Mouse (Mus musculus) forebrain, embryonic 14.5 days (tissue): Measurements from ENCODE around the gene E2f6. TPM values are rescaled to one million over a fixed set of nuclear protein-coding genes. Genes with fewer than 3 reads are reported as not detected.

Experiments
- ATAC-seq: fragments of 200-750 bp; cut with Nextera tagmentation; 2 replicates; pipeline ENCODE4 v1.8.0; 2017; ENCODE audit warnings: mild to moderate bottlenecking, moderate library complexity
- DNase-seq: peaks from one replicate; pipeline ENCODE4 v3.0.0-alpha.2; 2015; ENCODE audit warnings: low spot score
- H3K27ac ChIP-seq: fragments of 300-500 bp; sonication (generic); 2 replicates; pipeline ENCODE4 v1.5.1; 2014; ENCODE audit warnings: low read depth, mild to moderate bottlenecking, control low read depth, low read length, moderate library complexity
- H3K27me3 ChIP-seq: fragments of 300-500 bp; sonication (generic); replicated peaks from 2 replicates; pipeline ENCODE4 v1.6.1; 2014; ENCODE audit warnings: low read length, control low read depth, mixed read lengths; ENCODE audit not compliant: control insufficient read depth, insufficient read depth
- H3K36me3 ChIP-seq: fragments of 300-500 bp; sonication (generic); 2 replicates; pipeline ENCODE4 v1.6.1; 2014; ENCODE audit warnings: low read length, control low read depth; ENCODE audit not compliant: control insufficient read depth, insufficient read depth
- H3K4me1 ChIP-seq: fragments of 300-500 bp; sonication (generic); 2 replicates; pipeline ENCODE4 v1.6.1; 2014; ENCODE audit warnings: antibody characterized with exemption, low read length, control low read depth; ENCODE audit not compliant: control insufficient read depth, insufficient read depth
- H3K4me2 ChIP-seq: fragments of 300-500 bp; sonication (generic); 2 replicates; pipeline ENCODE4 v1.6.1; 2014; ENCODE audit warnings: mild to moderate bottlenecking, control low read depth, low read length
- H3K4me3 ChIP-seq: fragments of 300-500 bp; sonication (generic); 2 replicates; pipeline ENCODE4 v1.5.1; 2014; ENCODE audit warnings: low read depth, low read length, control low read depth
- H3K9ac ChIP-seq: fragments of 300-500 bp; sonication (generic); 2 replicates; pipeline ENCODE4 v1.6.1; 2014; ENCODE audit warnings: mild to moderate bottlenecking, low read length, control low read depth, moderate library complexity
- H3K9me3 ChIP-seq: fragments of 300-500 bp; sonication (generic); replicated peaks from 2 replicates; pipeline ENCODE4 v1.6.1; 2016; ENCODE audit warnings: low read length, control low read depth, mixed read lengths; ENCODE audit not compliant: control insufficient read depth
- WGBS: fragments of 180-500 bp; shearing (Covaris S2); extraction: QIAGEN DNeasy Blood & Tissue Kit; methylation state at CpG from one replicate; pipeline ENCODE4 v1.1.7; 2014; 5-methylcytosine and 5-hydroxymethylcytosine counted together
- polyA plus RNA-seq: library from polyadenylated mRNA; unstranded; fragments of >200 nt; fragmentation: Nextera tagmentation; extraction: Ambion mirVana; gene quantifications from 2 replicates; pipeline ENCODE4 v1.2.1, GENCODE M21; 2014

The E2f6 gene
- polyA plus RNA-seq, 1 experiment from 2014 or later: 36.4 TPM

GRCm38 (mm10) chr12:16860961-16861360, 50.2 kb downstream of the E2f6 start:
- H3K9me3 ChIP-seq: no peaks in the 10 kb centered on the region
- ATAC-seq: no peak

GRCm38 (mm10) chr12:16864477-16864876, 53.7 kb downstream of the E2f6 start:
- no peak for DNase-seq
- 87% methylated on average over 4 of the region's 4 CpGs for WGBS

More at GRCm38 (mm10) chr12:16860961-16861360, 50.2 kb downstream of the E2f6 start:
- DNase-seq: no peak
- Histone ChIP-seq H3K9ac (no peak overlapping the region), H3K4me2 (no peak overlapping the region), H3K36me3 (no peaks in the 10 kb centered on the region), H3K4me1 (peaks cover 1% of the 10 kb centered on the region; the same call in 1 of the 2 replicates), H3K27me3 (no peaks in the 10 kb centered on the region), H3K27ac (no peak overlapping the region), H3K4me3 (no peak overlapping the region)
- 71% methylated on average over 3 of the region's 3 CpGs for WGBS

GRCm38 (mm10) chr12:16865871-16866270, 55.1 kb downstream of the E2f6 start:
- no peaks in the 10 kb centered on the region for H3K36me3 ChIP-seq
- no peak overlapping the region for H3K27ac ChIP-seq
- H3K9ac ChIP-seq: no peak overlapping the region
- ATAC-seq (no peak), DNase-seq (no peak)
- H3K4me3 ChIP-seq: no peak overlapping the region
- no peaks in the 10 kb centered on the region for H3K27me3 ChIP-seq
- 85% methylated on average over 3 of the region's 3 CpGs for WGBS
- no peak overlapping the region for H3K4me2 ChIP-seq
- no peaks in the 10 kb centered on the region for H3K4me1 ChIP-seq
- no peaks in the 10 kb centered on the region for H3K9me3 ChIP-seq

More at GRCm38 (mm10) chr12:16864477-16864876, 53.7 kb downstream of the E2f6 start:
- no peaks in the 10 kb centered on the region for H3K4me1 ChIP-seq
- ATAC-seq: no peak
- H3K27me3 ChIP-seq: no peaks in the 10 kb centered on the region
- no peaks in the 10 kb centered on the region for H3K9me3 ChIP-seq
- no peaks in the 10 kb centered on the region for H3K36me3 ChIP-seq
- no peak overlapping the region for H3K27ac ChIP-seq
- no peak overlapping the region for H3K9ac ChIP-seq
- no peak overlapping the region for H3K4me2 ChIP-seq
- no peak overlapping the region for H3K4me3 ChIP-seq

GRCm38 (mm10) chr12:16866460-16866859, 55.7 kb downstream of the E2f6 start:
- ATAC-seq: no peak
- H3K9me3 ChIP-seq: no peaks in the 10 kb centered on the region
- H3K36me3 ChIP-seq: no peaks in the 10 kb centered on the region
- H3K27me3 ChIP-seq: no peaks in the 10 kb centered on the region
- H3K27ac ChIP-seq: no peak overlapping the region
- H3K9ac ChIP-seq: no peak overlapping the region
- H3K4me2 ChIP-seq: no peak overlapping the region
- no peak overlapping the region for H3K4me3 ChIP-seq
- no peak for DNase-seq
- 88% methylated on average over 3 of the region's 3 CpGs for WGBS
- H3K4me1 ChIP-seq: no peaks in the 10 kb centered on the region

GRCm38 (mm10) chr12:16867306-16867705, 56.5 kb downstream of the E2f6 start:
- no peak overlapping the region for H3K9ac ChIP-seq
- no peak for ATAC-seq
- WGBS: 72% methylated on average over 7 of the region's 7 CpGs
- H3K4me2 ChIP-seq: no peak overlapping the region
- H3K36me3 ChIP-seq: no peaks in the 10 kb centered on the region
- H3K4me1 ChIP-seq: no peaks in the 10 kb centered on the region
- H3K9me3 ChIP-seq: no peaks in the 10 kb centered on the region
- H3K4me3 ChIP-seq: no peak overlapping the region
- H3K27me3 ChIP-seq: no peaks in the 10 kb centered on the region
- no peak overlapping the region for H3K27ac ChIP-seq
- DNase-seq: no peak

GRCm38 (mm10) chr12:16868618-16869017, 57.9 kb downstream of the E2f6 start:
- H3K4me3 ChIP-seq: no peak overlapping the region
- DNase-seq (no peak), ATAC-seq (no peak)
- H3K36me3 ChIP-seq: no peaks in the 10 kb centered on the region
- H3K9ac ChIP-seq: no peak overlapping the region
- H3K9me3 ChIP-seq: no peaks in the 10 kb centered on the region
- no peak overlapping the region for H3K27ac ChIP-seq
- no peaks in the 10 kb centered on the region for H3K27me3 ChIP-seq
- WGBS: 87% methylated on average over 6 of the region's 6 CpGs
- H3K4me2 ChIP-seq: no peak overlapping the region
- H3K4me1 ChIP-seq: no peaks in the 10 kb centered on the region

GRCm38 (mm10) chr12:16869091-16869778, 58.5 kb downstream of the E2f6 start:
- ATAC-seq: no peak
- H3K9me3 ChIP-seq: no peaks in the 10 kb centered on the region
- H3K4me1 ChIP-seq: no peaks in the 10 kb centered on the region
- H3K27me3 ChIP-seq: no peaks in the 10 kb centered on the region
- no peak overlapping the region for H3K4me2 ChIP-seq
- no peak overlapping the region for H3K27ac ChIP-seq
- no peak for DNase-seq
- H3K36me3 ChIP-seq: no peaks in the 10 kb centered on the region
- WGBS: 82% methylated on average over 8 of the region's 8 CpGs
- no peak overlapping the region for H3K9ac ChIP-seq
- no peak overlapping the region for H3K4me3 ChIP-seq

- Histone ChIP-seq H3K4me3 (no peak overlapping the region), H3K27me3 (no peaks in the 10 kb centered on the region), H3K4me2 (no peak overlapping the region), H3K9me3 (no peaks in the 10 kb centered on the region), H3K27ac (no peak overlapping the region; the same call in 1 of the 2 replicates), H3K9ac (no peak overlapping the region), H3K36me3 (no peaks in the 10 kb centered on the region), H3K4me1 (no peaks in the 10 kb centered on the region)
- WGBS: 73% methylated on average over 9 of the region's 9 CpGs
- ATAC-seq (no peak), DNase-seq (no peak)
These were observed 59.2 kb downstream of the E2f6 start for GRCm38 (mm10) chr12:16869870-16870404.

GRCm38 (mm10) chr12:16870405-16871068, 59.8 kb downstream of the E2f6 start:
- no peak overlapping the region for H3K4me3 ChIP-seq
- no peak overlapping the region for H3K4me2 ChIP-seq
- H3K4me1 ChIP-seq: no peaks in the 10 kb centered on the region
- WGBS: 62% methylated on average over 8 of the region's 8 CpGs
- H3K27ac ChIP-seq: no peak overlapping the region
- H3K9me3 ChIP-seq: no peaks in the 10 kb centered on the region
- ATAC-seq (no peak), DNase-seq (no peak)
- H3K9ac ChIP-seq: no peak overlapping the region
- H3K27me3 ChIP-seq: no peaks in the 10 kb centered on the region
- no peaks in the 10 kb centered on the region for H3K36me3 ChIP-seq
